ENCODE assay signal across 13 mouse cellular contexts in genomic region chr16:26903968-26904367, GRCm38 (mm10).
DNase-seq lines count a peak whose midpoint lies in the region; ATAC-seq and TF ChIP-seq lines count a peak whose summit lies in the region.
"Had no signal": no experiment of that assay in that cellular context is flagged by ENCODE, and none has a peak within 500 bp of the region (broad histone marks: within the 10 kb centered on the region; RNA-seq: fewer than 3 reads in every experiment).

No protein-coding gene starts in this region.

- TF ChIP-seq POLR2A in CH12.LX (IDR thresholded peaks at IDR 0.05; ENCODE audit: low read depth, low read length), result no peak
- TF ChIP-seq POLR2A in brain, embryonic 14.5 days (IDR thresholded peaks at IDR 0.05; ENCODE audit: borderline replicate concordance, extremely low read depth, insufficient read depth, insufficient read length, poor library complexity, severe bottlenecking), result no peak

- H3K79me2 ChIP-seq in CH12.LX (replicated peaks; ENCODE audit: control insufficient read depth, extremely low read depth, insufficient read depth, poor library complexity, severe bottlenecking), result no peaks in the 10 kb centered on the region; the same call in 1 of the 2 replicates

- no peaks in the 10 kb centered on the region for H3K9me3 ChIP-seq in forebrain, embryonic 13.5 days (replicated peaks)
- H3K9me3 ChIP-seq in forebrain, embryonic 12.5 days, result no peaks in the 10 kb centered on the region
- H3K9me3 ChIP-seq in CH12.LX (replicated peaks; ENCODE audit: low read length), result no peaks in the 10 kb centered on the region
- H3K9me3 ChIP-seq: hindbrain, embryonic 15.5 days had no signal

- peak; percentile 53 for TF ChIP-seq RAD21 in CH12.LX (IDR thresholded peaks at IDR 0.05; ENCODE audit: low read depth, low read length)

- no peaks in the 10 kb centered on the region for H3K27me3 ChIP-seq in forebrain, embryonic 13.5 days
- H3K27me3 ChIP-seq in forebrain, embryonic 12.5 days, result no peaks in the 10 kb centered on the region
- H3K27me3 ChIP-seq in CH12.LX (replicated peaks), result no peaks in the 10 kb centered on the region
- H3K27me3 ChIP-seq: hindbrain, embryonic 15.5 days had no signal

- no peak overlapping the region for H3K9ac ChIP-seq in forebrain, embryonic 13.5 days
- no peak overlapping the region for H3K9ac ChIP-seq in forebrain, embryonic 12.5 days
- H3K9ac ChIP-seq in CH12.LX (ENCODE audit: insufficient read depth, low read depth), result no peak overlapping the region
- H3K9ac ChIP-seq: hindbrain, embryonic 15.5 days had no signal

- no peak overlapping the region for H3K27ac ChIP-seq in forebrain, embryonic 13.5 days
- H3K27ac ChIP-seq in forebrain, embryonic 12.5 days, result no peak overlapping the region
- H3K27ac ChIP-seq in layer of hippocampus, adult 2 months, result no peak overlapping the region
- H3K27ac ChIP-seq in CH12.LX (ENCODE audit: insufficient read depth, low read depth), result no peak overlapping the region
- H3K27ac ChIP-seq: hindbrain, embryonic 15.5 days had no signal

- no peak overlapping the region for H3K4me2 ChIP-seq in forebrain, embryonic 13.5 days
- no peak overlapping the region for H3K4me2 ChIP-seq in forebrain, embryonic 12.5 days
- H3K4me2 ChIP-seq in CH12.LX (ENCODE audit: insufficient read depth, low read depth, poor library complexity, severe bottlenecking), result no peak overlapping the region
- H3K4me2 ChIP-seq: hindbrain, embryonic 15.5 days had no signal

- no peaks in the 10 kb centered on the region for H3K4me1 ChIP-seq in forebrain, embryonic 13.5 days
- no peaks in the 10 kb centered on the region for H3K4me1 ChIP-seq in forebrain, embryonic 12.5 days
- H3K4me1 ChIP-seq in CH12.LX (ENCODE audit: control insufficient read depth in 1 of 2, insufficient read depth in 2 of 2), result no peaks in the 10 kb centered on the region

- TF ChIP-seq CTCF in layer of hippocampus, adult 2 months (conservative IDR thresholded peaks at IDR 0.05), result peak; percentile 82
- peak in 1 of 2 experiments; percentile 59; a peak in 3 of 4 replicates for TF ChIP-seq CTCF in CH12.LX (conservative IDR thresholded peaks at IDR 0.05 in 1 of 2, IDR thresholded peaks at IDR 0.05 in 1 of 2; ENCODE audit: low read depth in 2 of 2, low read length in 2 of 2)
- peak; percentile 30; the same call in 1 of the 2 replicates for TF ChIP-seq CTCF in brain, embryonic 14.5 days (IDR thresholded peaks at IDR 0.05; ENCODE audit: borderline replicate concordance, extremely low read depth, insufficient read depth, insufficient read length)

- DNase-seq in layer of hippocampus, adult 2 months (ENCODE audit: low spot score in 2 of 2), result peak; percentile 0 to 17
- no peak for DNase-seq in layer of hippocampus, adult 8-10 months (ENCODE audit: low spot score in 2 of 2)
- DNase-seq in CH12.LX (ENCODE audit: extremely low read depth), result no peak
- peak; percentile 44 for DNase-seq in brain, embryonic 14.5 days (ENCODE audit: low read depth)
- no peak for DNase-seq in natural killer cell, adult 2 months (ENCODE audit: low spot score in 2 of 2)
- no peak for DNase-seq in T-cell, adult 2 months (ENCODE audit: low spot score)
- DNase-seq: liver; lung, postnatal 36 days had no signal

- 0 out of 2 replicates have a peak, but pooled peaks have one; percentile 51 for ATAC-seq in forebrain, embryonic 13.5 days
- no peak for ATAC-seq in forebrain, embryonic 12.5 days (ENCODE audit: low FRiP score)
- ATAC-seq: CD4-positive, CD25-positive, alpha-beta regulatory T cell, adult 4 months; forebrain, embryonic 16.5 days had no signal

- no peak overlapping the region for H3K4me3 ChIP-seq in forebrain, embryonic 13.5 days
- H3K4me3 ChIP-seq in forebrain, embryonic 12.5 days (replicated peaks), result no peak overlapping the region
- H3K4me3 ChIP-seq in layer of hippocampus, adult 2 months, result no peak overlapping the region
- no peak overlapping the region for H3K4me3 ChIP-seq in CH12.LX (replicated peaks in 1 of 3; ENCODE audit: low read depth in 2 of 3, low read length in 2 of 3, poor library complexity in 1 of 3)
- H3K4me3 ChIP-seq: hindbrain, embryonic 15.5 days had no signal

- dilution Hi-C loops in CH12.LX (cut with MboI; ENCODE audit: extremely low pct_ligation_motif_present, extremely low pct_unique_long_range_greater_than_20kb, low sequenced_read_pairs), result no loop called here

- H3K36me3 ChIP-seq in forebrain, embryonic 13.5 days (ENCODE audit: poor library complexity, severe bottlenecking), result no peaks in the 10 kb centered on the region
- H3K36me3 ChIP-seq in forebrain, embryonic 12.5 days (replicated peaks), result no peaks in the 10 kb centered on the region
- H3K36me3 ChIP-seq in CH12.LX (replicated peaks in 1 of 2; ENCODE audit: control insufficient read depth in 1 of 2, insufficient read depth in 1 of 2, low read length in 1 of 2), result no peaks in the 10 kb centered on the region
- H3K36me3 ChIP-seq: hindbrain, embryonic 15.5 days had no signal

- WGBS in forebrain, embryonic 13.5 days, result 79% methylated on average over 1 of the region's 1 CpGs
- 83% methylated on average over 1 of the region's 1 CpGs for WGBS in forebrain, embryonic 12.5 days

- in situ Hi-C loops in CH12.LX (cut with MboI; ENCODE audit: low pct_ligation_motif_present, low pct_unique_long_range_greater_than_20kb, low sequenced_read_pairs), result no loop called here

- no peak for TF ChIP-seq EP300 in CH12.LX (IDR thresholded peaks at IDR 0.05; ENCODE audit: low read length)

TF ChIP-seq in CH12.LX, 34 proteins besides CTCF, POLR2A, EP300 and RAD21:
- TF ChIP-seq IRF4 (IDR thresholded peaks at IDR 0.05; ENCODE audit: low read depth, low read length) (no peak), ZNF384 (IDR thresholded peaks at IDR 0.05; ENCODE audit: low read depth, low read length) (peak; percentile 35), MXI1 (IDR thresholded peaks at IDR 0.05; ENCODE audit: low read depth, low read length) (no peak), UBTF (IDR thresholded peaks at IDR 0.05; ENCODE audit: low read depth, low read length) (no peak), GABPA (IDR thresholded peaks at IDR 0.05; ENCODE audit: insufficient replicate concordance, low read depth, low read length) (no peak), MEF2A (IDR thresholded peaks at IDR 0.05; ENCODE audit: borderline replicate concordance, low read depth, low read length) (no peak), USF2 (conservative IDR thresholded peaks at IDR 0.05; ENCODE audit: low read depth, low read length) (no peak), RCOR1 (conservative IDR thresholded peaks at IDR 0.05; ENCODE audit: low read depth, low read length) (no peak), TBP (conservative IDR thresholded peaks at IDR 0.05; ENCODE audit: low read depth, low read length) (no peak), MAX (IDR thresholded peaks at IDR 0.05; ENCODE audit: low read length) (no peak), SMC3 (IDR thresholded peaks at IDR 0.05; ENCODE audit: low read depth, low read length) (peak; percentile 20; the same call in 1 of the 2 replicates), JUN (IDR thresholded peaks at IDR 0.05; ENCODE audit: insufficient read depth, low read depth, low read length) (no peak)
TF ChIP-seq in CH12.LX: peak in this region for 2.

Comparison
In these comparisons a context has a peak if more than half of its experiments do, and no peak if none do; other contexts are left out.
1. DNase-seq: peak in layer of hippocampus, adult 2 months (2 of 2) and brain, embryonic 14.5 days (single experiment); none in layer of hippocampus, adult 8-10 months (0 of 2), CH12.LX (single experiment), natural killer cell, adult 2 months (0 of 2) and T-cell, adult 2 months (single experiment).